ENCODE assay signal across 11 mouse cellular contexts in genomic region chr16:18268182-18268581, GRCm38 (mm10). TPM values are rescaled to one million over a fixed set of nuclear protein-coding genes. Genes with fewer than 3 reads are reported as not detected.
DNase-seq lines count a peak whose midpoint lies in the region; ATAC-seq and TF ChIP-seq lines count a peak whose summit lies in the region.
"Had no signal": no experiment of that assay in that cellular context is flagged by ENCODE, and none has a peak within 500 bp of the region (broad histone marks: within the 10 kb centered on the region; RNA-seq: fewer than 3 reads in every experiment).

No protein-coding gene starts in this region.

- peaks cover 7% of the 10 kb centered on the region; the same call in 1 of the 2 replicates for H3K36me3 ChIP-seq in kidney, adult 2 months (ENCODE audit: control insufficient read depth, insufficient read depth, low read length)

- H3K4me1 ChIP-seq in kidney, adult 2 months (ENCODE audit: control insufficient read depth, insufficient read depth, low read length) = no peaks in the 10 kb centered on the region
- H3K4me1 ChIP-seq: embryonic facial prominence, embryonic 13.5 days; liver, embryonic 13.5 days had no signal

- TF ChIP-seq POLR2A in kidney, adult 2 months (IDR thresholded peaks at IDR 0.05; ENCODE audit: low read depth, low read length) = no peak

- H3K27me3 ChIP-seq in kidney, adult 2 months (replicated peaks; ENCODE audit: control insufficient read depth, insufficient read depth, low read length) = no peaks in the 10 kb centered on the region
- H3K27me3 ChIP-seq: embryonic facial prominence, embryonic 13.5 days; liver, embryonic 13.5 days had no signal

- H3K27ac ChIP-seq in kidney, adult 2 months (ENCODE audit: insufficient read depth, low read depth, low read length) = no peak overlapping the region
- H3K27ac ChIP-seq: embryonic facial prominence, embryonic 13.5 days; liver, embryonic 13.5 days had no signal

- no peak overlapping the region for H3K4me3 ChIP-seq in kidney, adult 2 months (ENCODE audit: insufficient read depth, low read depth, low read length)
- H3K4me3 ChIP-seq: embryonic facial prominence, embryonic 13.5 days; liver, embryonic 13.5 days had no signal

- WGBS in kidney, adult 2 months = 87% methylated on average over 5 of the region's 5 CpGs

- ATAC-seq in hematopoietic stem cell, adult 5-6 weeks (replicated peaks in 1 of 2; ENCODE audit: insufficient read depth in 1 of 2, low FRiP score in 2 of 2, low TSS enrichment in 1 of 2, low read depth in 1 of 2, poor library complexity in 2 of 2, severe bottlenecking in 2 of 2) = peak; percentile 27 to 39; a peak in 1 of 4 replicates
- ATAC-seq: hindbrain, embryonic 16.5 days had no signal

- 0 out of 2 replicates have a peak, but pooled peaks have one; percentile 15 for TF ChIP-seq CTCF in kidney, adult 2 months (conservative IDR thresholded peaks at IDR 0.05; ENCODE audit: insufficient read depth, insufficient read length, low read depth, low read length)

- no peak for DNase-seq in kidney, adult 2 months
- no peak for DNase-seq in kidney, adult 9 months
- DNase-seq in 416B (ENCODE audit: low read depth) = peak; percentile 74
- peak; percentile 22 to 38 for DNase-seq in B cell, adult 2 months
- DNase-seq in frontal cortex, postnatal 10 days (ENCODE audit: low spot score in 2 of 2) = no peak
- no peak for DNase-seq in layer of hippocampus, adult 11-12 months (ENCODE audit: low spot score)
- DNase-seq: liver, embryonic 13.5 days had no signal

RNA-seq across cellular contexts. Expression of gene Gm49776, which starts 10.1 kb away (rescaled TPM):
- not detected in 2 replicates for polyA plus RNA-seq in kidney, adult 2 months (2012; rRNA removed)
- total RNA-seq in hematopoietic stem cell, adult 5-6 weeks (2017) = not detected in 2 replicates
- total RNA-seq: layer of hippocampus, postnatal 14 days had no signal
- polyA plus RNA-seq: hindbrain, embryonic 16.5 days had no signal

RNA-seq across cellular contexts. Expression of gene Ranbp1, which starts 19.6 kb away (rescaled TPM):
- 29.7 and 38.5 TPM in 2 replicates for polyA plus RNA-seq in kidney, adult 2 months (2012; rRNA removed)
- total RNA-seq in hematopoietic stem cell, adult 5-6 weeks (2017) = 330 and 415 TPM in 2 replicates

RNA-seq across cellular contexts. Expression of gene Trmt2a, which starts 19.7 kb away (rescaled TPM):
- polyA plus RNA-seq in kidney, adult 2 months (2012; rRNA removed) = 39.3 and 39.4 TPM in 2 replicates
- 86.8 and 88.1 TPM in 2 replicates for total RNA-seq in hematopoietic stem cell, adult 5-6 weeks (2017)

RNA-seq across cellular contexts. Expression of gene Dgcr8, which starts 20.9 kb away (rescaled TPM):
- polyA plus RNA-seq in kidney, adult 2 months (2012; rRNA removed) = 11.9 and 13.2 TPM in 2 replicates
- total RNA-seq in hematopoietic stem cell, adult 5-6 weeks (2017) = 62.5 and 84.9 TPM in 2 replicates

RNA-seq across cellular contexts. Expression of gene Zdhhc8, which starts 33.2 kb away (rescaled TPM):
- polyA plus RNA-seq in kidney, adult 2 months (2012; rRNA removed) = 28.9 and 44.7 TPM in 2 replicates
- total RNA-seq in hematopoietic stem cell, adult 5-6 weeks (2017) = 9.4 and 9.6 TPM in 2 replicates

Comparison
In these comparisons a context has a peak if more than half of its experiments do, and no peak if none do; other contexts are left out.
1. DNase-seq: peak in 416B (single experiment) and B cell, adult 2 months (2 of 2); none in kidney, adult 2 months (single experiment), kidney, adult 9 months (single experiment), frontal cortex, postnatal 10 days (0 of 2) and layer of hippocampus, adult 11-12 months (single experiment).